Mouse (Mus musculus) embryonic stem cell, embryonic (primary cell): ENCODE data around the gene Cpn1.

Source experiments
- CTCF ChIA-PET, 4 experiments: fragments of 300-600 bp in 2 of 4; fragments of 350-600 bp in 2 of 4; sonication (Branson Sonifier 250); formaldehyde crosslinking; loops; one replicate each; lab custom pipeline; 2022; ENCODE audit warnings: inconsistent platforms in 2 of 4; lab: Charles Lee
- POLR2A ChIA-PET, 4 experiments: fragments of 300-600 bp in 2 of 4; fragments of 350-600 bp in 2 of 4; sonication (Branson Sonifier 250); formaldehyde crosslinking; loops; one replicate each; lab custom pipeline; 2022; ENCODE audit warnings: antibody characterized with exemption in 4 of 4, inconsistent platforms in 1 of 4; lab: Charles Lee

Cpn1 gene

GRCm38 (mm10) chr19:43998802-43999527, 12.6 kb upstream of the Cpn1 start:
- ChIA-PET POLR2A (interaction anchor here in 1 of 4 experiments (1.6 kb wide), 1 partner anchor 108 kb away, joined by 4 read pairs; the partner anchor contains the start of gene Chuk), CTCF (no interaction called here)

- POLR2A ChIA-PET, result interaction anchor here in 1 of 4 experiments (1.6 kb wide), 1 partner anchor 109 kb away, joined by 4 read pairs; the partner anchor contains the start of gene Chuk
- CTCF ChIA-PET, result interaction anchor here in 1 of 4 experiments (0.6 kb wide), 1 partner anchor 365 kb away, joined by 3 read pairs; no protein-coding TSS in a partner anchor
These were observed 11.7 kb upstream of the Cpn1 start for GRCm38 (mm10) chr19:43998101-43998500.

- ChIA-PET CTCF (interaction anchor here in 1 of 4 experiments (0.6 kb wide), 1 partner anchor 266 kb away, joined by 3 read pairs; no protein-coding TSS in a partner anchor), POLR2A (no interaction called here)
These were observed 9.1 kb upstream of the Cpn1 start for GRCm38 (mm10) chr19:43995427-43995826.

- POLR2A ChIA-PET, result no interaction called here
- CTCF ChIA-PET, result no interaction called here
These were observed 6.1 kb upstream of the Cpn1 start for GRCm38 (mm10) chr19:43992464-43992863.

GRCm38 (mm10) chr19:43990362-43990761, 4.0 kb upstream of the Cpn1 start:
- ChIA-PET CTCF (interaction anchor here in 2 of 4 experiments (0.6 to 0.7 kb wide), 2 partner anchors 29 to 665 kb away, joined by 3 read pairs; no protein-coding TSS in a partner anchor), POLR2A (interaction anchor here in 2 of 4 experiments (1.0 to 1.5 kb wide), 2 partner anchors 11 to 14 kb away, joined by 3 to 6 read pairs; no protein-coding TSS in a partner anchor)

- CTCF ChIA-PET, result no interaction called here
- POLR2A ChIA-PET, result interaction anchor here in 1 of 4 experiments (1.1 kb wide), 2 partner anchors 10 to 24 kb away, joined by 3 to 4 read pairs; no protein-coding TSS in a partner anchor
These were observed 4.4 kb downstream of the Cpn1 start for GRCm38 (mm10) chr19:43981992-43982391.

GRCm38 (mm10) chr19:43980711-43981110, 5.6 kb downstream of the Cpn1 start:
- POLR2A ChIA-PET, result interaction anchor here in 2 of 4 experiments (0.6 to 1.3 kb wide), 3 partner anchors 9 to 41 kb away, joined by 3 to 4 read pairs (median 3); no protein-coding TSS in a partner anchor
- CTCF ChIA-PET, result no interaction called here

- ChIA-PET POLR2A (interaction anchor here in 1 of 4 experiments (0.7 to 1.4 kb wide), 2 partner anchors 87 to 1198 kb away, joined by 3 read pairs; partner anchors contain the start of gene Hps1), CTCF (interaction anchor here in 1 of 4 experiments (0.8 kb wide), 1 partner anchor 17 kb away, joined by 3 read pairs; no protein-coding TSS in a partner anchor)
These were observed 8.6 kb downstream of the Cpn1 start for GRCm38 (mm10) chr19:43977799-43978198.

- CTCF ChIA-PET, result interaction anchor here in 2 of 4 experiments (0.7 to 1.2 kb wide), 3 partner anchors 15 to 224 kb away, joined by 3 to 4 read pairs (median 3); partner anchors contain the start of genes Cox15 (in 1 of the 2) and Cutc (in 1 of the 2)
- POLR2A ChIA-PET, result interaction anchor here in 3 of 4 experiments (0.6 to 2.3 kb wide), 10 partner anchors 9 to 135 kb away, joined by 3 to 16 read pairs (median 4); partner anchors contain the start of genes Chuk (in 1 of the 3) and Cpn1 (in 1 of the 3)
These were observed 9.7 kb downstream of the Cpn1 start for GRCm38 (mm10) chr19:43976661-43977060.

- CTCF ChIA-PET, result no interaction called here
- POLR2A ChIA-PET, result interaction anchor here in 2 of 4 experiments (1.0 to 2.0 kb wide), 3 partner anchors 10 to 172 kb away, joined by 3 to 5 read pairs (median 3); no protein-coding TSS in a partner anchor
These were observed 12.1 kb downstream of the Cpn1 start for GRCm38 (mm10) chr19:43974221-43974620.

- ChIA-PET POLR2A (interaction anchor here in 2 of 4 experiments (1.0 to 2.0 kb wide), 4 partner anchors 10 to 172 kb away, joined by 3 to 5 read pairs (median 3); no protein-coding TSS in a partner anchor), CTCF (interaction anchor here in 2 of 4 experiments (0.9 to 3.3 kb wide), 2 partner anchors 11 to 13 kb away, joined by 3 to 16 read pairs; no protein-coding TSS in a partner anchor)
These were observed 12.6 kb downstream of the Cpn1 start for GRCm38 (mm10) chr19:43973711-43974110.

GRCm38 (mm10) chr19:43972129-43972528, 14.2 kb downstream of the Cpn1 start:
- POLR2A ChIA-PET, result interaction anchor here in 3 of 4 experiments (0.8 to 1.6 kb wide), 8 partner anchors 9 to 452 kb away, joined by 3 to 5 read pairs (median 3); no protein-coding TSS in a partner anchor
- CTCF ChIA-PET, result interaction anchor here in 3 of 4 experiments (0.6 to 3.3 kb wide), 8 partner anchors 9 to 176 kb away, joined by 3 to 16 read pairs (median 4); no protein-coding TSS in a partner anchor

- ChIA-PET CTCF (interaction anchor here in 3 of 4 experiments (0.6 to 1.2 kb wide), 3 partner anchors 15 to 177 kb away, joined by 3 to 7 read pairs (median 5); partner anchors contain the start of gene Bloc1s2 (in 1 of the 3)), POLR2A (no interaction called here)
These were observed 17.8 kb downstream of the Cpn1 start for GRCm38 (mm10) chr19:43968436-43969026.

GRCm38 (mm10) chr19:43966481-43966880, 19.9 kb downstream of the Cpn1 start:
- ChIA-PET CTCF (no interaction called here), POLR2A (interaction anchor here in 1 of 4 experiments (1.1 kb wide), 1 partner anchor 14 kb away, joined by 4 read pairs; no protein-coding TSS in a partner anchor)

GRCm38 (mm10) chr19:43965496-43966085, 20.8 kb downstream of the Cpn1 start:
- ChIA-PET POLR2A (interaction anchor here in 2 of 4 experiments (0.6 to 1.1 kb wide), 2 partner anchors 15 to 176 kb away, joined by 3 to 4 read pairs; no protein-coding TSS in a partner anchor), CTCF (interaction anchor here in 1 of 4 experiments (0.5 kb wide), 1 partner anchor 1420 kb away, joined by 4 read pairs; no protein-coding TSS in a partner anchor)

- ChIA-PET CTCF (interaction anchor here in 2 of 4 experiments (1.0 to 4.3 kb wide), 7 partner anchors 9 to 202 kb away, joined by 3 to 16 read pairs (median 3); no protein-coding TSS in a partner anchor), POLR2A (interaction anchor here in 1 of 4 experiments (1.0 to 1.5 kb wide), 3 partner anchors 9 to 24 kb away, joined by 3 to 4 read pairs (median 3); no protein-coding TSS in a partner anchor)
These were observed 23.6 kb downstream of the Cpn1 start for GRCm38 (mm10) chr19:43962795-43963194.

- ChIA-PET POLR2A (interaction anchor here in 2 of 4 experiments (0.6 to 1.4 kb wide), 5 partner anchors 10 to 414 kb away, joined by 3 to 5 read pairs (median 4); no protein-coding TSS in a partner anchor), CTCF (interaction anchor here (0.5 to 4.3 kb wide), 39 partner anchors 8 to 363 kb away, joined by 3 to 19 read pairs (median 4); partner anchors contain the start of genes Cox15 (in 2 of the 4), Cutc (in 2 of the 4) and Cpn1 (in 1 of the 4))
These were observed 25.2 kb downstream of the Cpn1 start for GRCm38 (mm10) chr19:43961185-43961584.
